Mouse (Mus musculus) c-Kit-positive CD71-positive TER-119-positive erythroid progenitor cells, embryonic 14.5 days (primary cell): ENCODE data around the gene Esrrg.

Source experiments
- DNase-seq: peaks from one replicate; pipeline ENCODE4 v3.0.0-alpha.2; 2013; ENCODE audit warnings: low spot score

Gene Esrrg

DNA sequence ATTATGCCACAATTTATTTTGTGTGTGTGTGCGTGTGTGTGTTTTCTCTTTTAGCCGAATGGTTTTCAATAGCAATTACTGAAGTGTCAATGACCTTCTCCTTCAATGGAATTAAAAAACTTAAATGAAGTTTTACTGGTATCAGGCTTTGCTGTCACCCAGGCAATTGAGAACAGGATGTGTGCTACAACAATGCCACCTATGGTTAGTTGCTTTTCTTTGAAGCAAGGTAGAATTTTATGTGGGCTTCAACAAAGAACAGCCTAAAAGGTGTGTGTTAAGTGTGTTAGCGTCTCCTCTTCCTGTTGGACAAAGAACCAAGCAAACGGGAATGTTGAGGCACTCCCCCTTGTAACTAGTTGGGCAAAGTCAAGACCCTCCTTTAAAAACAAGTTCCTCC lies 162.5 kb downstream of the Esrrg start:
- DNase-seq = no peak

DNA sequence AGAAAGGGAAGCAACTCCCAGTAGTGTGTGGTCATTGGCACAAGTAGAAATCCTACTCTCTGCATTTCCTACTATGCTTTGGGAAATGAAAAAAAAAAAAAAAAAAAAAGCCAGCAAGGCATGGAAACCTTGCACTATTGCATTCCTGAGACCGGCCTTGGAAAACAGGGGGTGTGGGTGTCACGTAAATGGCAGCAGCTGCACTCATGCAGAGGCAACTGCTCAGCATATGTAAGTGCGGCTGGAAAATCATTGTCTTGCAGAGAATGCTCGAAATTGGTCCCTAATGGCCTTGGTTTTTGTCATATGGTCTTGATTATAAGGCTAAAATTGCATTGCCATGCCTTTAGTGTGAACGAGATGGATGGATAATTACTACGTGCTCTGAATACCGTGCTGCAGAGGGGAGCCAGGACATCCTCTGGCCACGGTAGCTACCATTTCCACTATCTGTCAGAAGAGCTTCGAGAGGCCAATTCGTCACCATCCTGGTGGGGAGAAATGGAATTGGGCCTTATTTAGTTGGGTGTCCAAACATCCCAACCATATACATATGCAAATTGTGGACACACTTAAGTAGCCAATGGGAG lies 171.1 kb downstream of the Esrrg start:
- DNase-seq = no peak

- no peak for DNase-seq
Observed at GRCm38 (mm10) chr1:187785226-187785625, 176.6 kb downstream of the Esrrg start.

- no peak for DNase-seq
Observed at GRCm38 (mm10) chr1:187787055-187788016, 178.7 kb downstream of the Esrrg start.

- DNase-seq = no peak
Observed at GRCm38 (mm10) chr1:187794240-187794930, 185.8 kb downstream of the Esrrg start.

DNA sequence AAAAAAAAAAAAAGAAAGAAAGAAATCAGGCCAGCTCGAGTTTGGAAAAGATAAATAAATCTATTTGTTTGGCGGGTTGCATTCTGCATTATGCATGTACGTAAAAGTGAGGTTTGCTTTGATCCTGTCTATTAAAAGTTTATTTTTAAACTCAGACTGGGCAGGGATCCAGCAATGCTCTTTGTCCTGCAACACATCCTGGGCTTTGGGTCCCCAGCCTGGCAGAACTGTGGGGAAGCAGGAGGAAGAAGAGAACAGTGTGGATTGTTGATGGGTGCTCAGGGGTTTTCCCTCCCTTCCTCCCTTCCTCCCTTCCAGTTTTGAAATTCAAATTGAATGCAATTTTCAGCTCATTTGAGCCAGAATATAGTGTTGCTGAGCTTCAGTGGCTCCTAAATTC lies 187.0 kb downstream of the Esrrg start:
- DNase-seq = no peak

- no peak for DNase-seq
Observed at GRCm38 (mm10) chr1:187799300-187799699, 190.7 kb downstream of the Esrrg start.

DNA sequence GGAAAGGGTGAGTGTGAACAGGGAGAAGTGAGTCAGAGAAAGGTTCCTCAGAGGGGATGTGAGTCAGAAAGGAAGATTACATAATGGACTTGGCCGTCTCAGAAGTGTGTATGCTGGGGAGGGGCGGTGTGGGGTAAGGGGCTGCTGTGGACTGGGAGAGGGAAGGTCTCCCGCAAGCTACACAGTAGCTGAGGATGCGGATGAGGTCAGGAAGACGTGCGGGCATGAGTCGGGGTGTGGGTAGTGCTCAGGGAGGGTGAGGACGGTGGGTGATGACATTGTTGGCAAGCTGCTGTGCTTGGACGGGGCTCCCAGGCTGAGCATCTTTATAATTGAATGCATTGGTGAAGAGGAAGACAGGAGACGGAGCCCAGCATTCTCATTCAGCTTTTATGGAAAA lies 192.2 kb downstream of the Esrrg start:
- DNase-seq = no peak

DNA sequence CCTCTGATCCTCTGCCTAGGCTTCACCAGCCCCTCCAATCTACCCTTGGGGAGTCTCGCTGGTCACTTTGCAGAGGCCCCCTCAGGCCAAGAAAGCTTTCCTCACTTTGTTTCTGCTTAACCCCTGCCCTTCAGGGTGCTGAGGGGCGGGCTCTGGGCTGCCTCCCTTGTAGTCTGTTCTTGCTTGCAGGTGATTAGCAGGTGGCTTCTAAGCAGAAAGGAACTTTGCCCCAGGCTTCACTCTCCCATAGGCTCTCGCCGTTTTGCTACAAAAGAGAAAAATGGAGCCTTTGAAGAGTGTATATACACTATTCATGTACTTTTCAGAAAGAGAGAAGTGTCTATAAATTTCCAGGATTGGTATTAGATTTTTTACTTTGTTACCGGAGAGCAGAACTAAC lies 195.0 kb downstream of the Esrrg start:
- no peak for DNase-seq

GRCm38 (mm10) chr1:187803997-187804396 lies 195.4 kb downstream of the Esrrg start:
- DNase-seq = no peak

GRCm38 (mm10) chr1:187805001-187805400 lies 196.4 kb downstream of the Esrrg start:
- no peak for DNase-seq

DNA sequence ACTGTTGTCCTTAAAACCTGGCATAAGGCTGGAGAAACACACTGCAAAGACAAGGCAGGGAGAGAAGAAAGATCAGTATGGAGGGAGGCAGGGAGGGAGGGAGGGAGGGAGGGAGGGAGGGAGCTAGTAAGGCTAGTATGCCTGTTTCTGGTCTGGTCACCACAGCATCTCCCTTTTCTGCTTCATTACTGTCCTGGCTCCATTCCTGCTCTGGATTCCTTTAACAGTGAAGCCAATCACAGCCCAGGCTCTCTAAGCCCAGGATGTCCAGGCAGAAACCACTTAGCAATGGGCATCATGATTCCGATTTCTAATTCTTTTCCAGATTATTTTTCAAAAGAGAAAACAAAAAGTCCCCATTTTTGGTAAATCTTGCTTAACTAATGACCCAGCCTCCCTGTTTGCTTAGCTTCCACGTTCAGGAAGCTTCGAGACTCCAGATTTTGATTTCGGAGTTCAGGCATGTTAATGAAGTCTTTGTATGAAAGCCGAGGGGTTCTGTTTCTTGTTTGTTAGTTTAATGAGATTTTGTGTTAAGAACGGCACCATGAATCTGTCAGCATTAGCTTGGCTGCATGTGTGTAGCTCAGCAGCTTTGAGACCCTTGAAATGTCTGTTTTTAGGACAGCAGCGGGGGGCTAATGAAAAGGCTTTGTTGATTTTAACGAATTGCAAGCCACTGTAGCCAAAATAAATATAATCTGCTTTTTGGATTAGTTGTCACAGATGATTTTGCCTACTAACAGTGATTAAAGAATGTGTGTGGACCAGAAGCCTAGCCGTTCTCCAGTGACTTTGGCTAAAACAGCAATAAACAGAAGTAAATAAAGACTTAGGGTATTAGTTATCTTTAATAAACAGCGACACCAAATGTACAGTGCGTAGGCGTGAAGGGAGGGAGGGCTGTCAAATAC lies 199.1 kb downstream of the Esrrg start:
- DNase-seq = no peak

- DNase-seq = no peak
Observed at GRCm38 (mm10) chr1:187808391-187808922, 199.9 kb downstream of the Esrrg start.

DNA sequence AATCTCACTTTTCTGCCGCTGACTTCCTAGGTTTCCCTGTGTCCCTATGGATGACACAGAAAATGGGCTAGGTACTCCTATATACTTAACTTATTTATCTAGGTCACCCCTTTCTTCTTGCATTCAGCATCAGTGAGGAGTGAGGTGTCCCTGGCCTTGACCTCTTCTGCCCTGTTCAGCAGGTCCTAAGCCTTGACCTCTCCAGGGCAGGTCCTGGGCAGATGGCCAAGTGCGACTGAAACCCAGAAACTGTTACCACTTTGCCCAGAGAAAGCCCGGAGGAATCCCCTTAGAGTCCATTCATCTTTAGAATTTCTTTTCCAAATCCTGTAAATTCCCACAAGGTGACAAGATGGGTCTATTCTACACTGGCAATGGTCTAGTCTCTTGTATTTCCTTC lies 201.0 kb downstream of the Esrrg start:
- no peak for DNase-seq

DNA sequence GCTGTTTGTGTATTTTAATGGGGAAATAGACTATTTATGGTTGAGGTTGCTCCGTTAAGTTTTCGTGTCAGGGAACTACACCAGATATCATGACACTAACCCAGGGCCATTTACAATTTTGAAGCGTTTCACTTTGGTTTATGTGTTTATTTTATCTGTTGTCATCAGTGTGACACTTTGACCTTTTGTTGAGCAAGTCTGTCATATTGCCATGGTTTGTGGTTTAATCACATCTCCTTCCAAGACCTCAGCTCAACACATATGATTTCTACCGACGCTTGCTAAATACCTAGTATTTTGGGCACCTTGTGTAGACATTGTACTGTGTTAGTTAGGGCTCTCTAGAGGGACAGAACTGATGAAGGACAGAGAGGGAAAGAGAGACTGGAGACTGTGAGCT lies 210.8 kb downstream of the Esrrg start:
- DNase-seq = no peak

- no peak for DNase-seq
Observed at GRCm38 (mm10) chr1:187821368-187821811, 212.8 kb downstream of the Esrrg start.

GRCm38 (mm10) chr1:187823351-187823750 lies 214.8 kb downstream of the Esrrg start:
- no peak for DNase-seq

DNA sequence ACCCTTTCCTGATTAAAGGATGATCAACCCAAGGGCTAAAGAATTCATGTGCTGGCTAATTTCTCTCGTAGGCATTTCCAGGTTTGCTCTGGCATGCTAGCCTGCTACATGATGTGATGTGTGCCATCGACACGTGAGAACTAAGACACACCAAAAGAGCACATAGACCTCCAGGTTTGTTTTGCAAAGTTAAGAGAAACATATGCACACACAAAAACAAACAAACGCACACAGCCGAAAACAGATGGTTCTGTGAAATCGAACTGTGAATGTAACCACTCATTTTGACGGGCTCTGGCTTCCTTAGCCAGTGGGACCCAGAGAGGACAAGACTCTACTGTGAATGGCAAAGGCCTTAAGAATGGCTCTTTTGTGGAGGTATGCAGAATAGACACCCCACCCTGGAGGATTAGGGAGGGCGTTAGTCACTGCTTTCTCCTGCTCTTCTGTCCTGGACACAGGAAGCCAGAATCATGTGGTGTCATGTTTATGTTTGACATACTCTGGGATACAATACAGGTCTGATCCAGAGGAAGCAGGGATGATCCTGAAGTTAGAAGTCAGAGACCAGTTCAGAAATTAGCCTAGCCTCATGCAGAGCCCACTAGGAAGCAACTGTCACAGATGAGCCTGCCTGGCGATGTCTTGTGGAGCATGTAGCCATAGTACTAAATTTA lies 217.0 kb downstream of the Esrrg start:
- DNase-seq = no peak

DNA sequence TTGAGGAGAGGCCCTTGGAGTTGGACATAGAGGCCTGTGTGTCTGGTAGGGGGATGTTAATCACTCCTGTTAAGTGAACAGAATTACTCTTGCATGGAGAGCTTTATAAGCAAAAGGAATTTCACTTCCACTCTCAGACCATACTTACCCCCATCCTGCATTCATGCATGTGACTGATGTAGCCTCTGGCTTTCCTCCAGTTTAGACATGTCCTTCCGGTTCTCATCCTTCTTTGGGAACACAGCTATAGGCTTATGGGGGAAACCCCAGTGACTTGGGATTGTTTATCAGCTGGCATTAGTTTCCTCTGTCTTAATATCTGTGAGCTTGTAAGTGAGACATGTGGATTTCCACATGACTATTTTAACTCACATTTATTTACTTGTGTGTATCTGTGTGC lies 217.5 kb downstream of the Esrrg start:
- no peak for DNase-seq

DNA sequence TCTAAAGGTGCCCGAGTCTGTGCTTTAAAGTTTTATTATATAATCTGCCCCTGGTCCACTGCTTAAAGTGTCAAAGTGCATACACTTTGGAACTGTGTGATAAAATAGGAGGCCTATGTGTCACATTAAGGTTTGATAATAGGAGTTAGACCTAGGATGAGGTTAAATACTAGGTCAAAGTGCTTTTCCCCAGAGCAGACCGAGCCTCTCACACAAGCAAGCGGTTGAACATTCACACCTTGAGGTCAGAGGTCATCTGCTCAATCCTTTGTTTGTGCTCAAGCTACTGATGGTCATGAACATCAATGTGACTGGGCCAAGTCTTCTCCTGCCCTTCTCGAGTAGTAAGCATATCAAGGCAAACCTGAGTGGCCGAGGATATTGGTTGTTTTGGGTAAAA lies 218.3 kb downstream of the Esrrg start:
- no peak for DNase-seq

GRCm38 (mm10) chr1:187830937-187831336 lies 222.3 kb downstream of the Esrrg start:
- DNase-seq = no peak
